ENCODE assay signal across 9 mouse cellular contexts in genomic region chr4:137795611-137796557, GRCm38 (mm10). TPM values are rescaled to one million over a fixed set of nuclear protein-coding genes. Genes with fewer than 3 reads are reported as not detected.
DNase-seq lines count a peak whose midpoint lies in the region; ATAC-seq and TF ChIP-seq lines count a peak whose summit lies in the region.
"Had no signal": no experiment of that assay in that cellular context is flagged by ENCODE, and none has a peak within 500 bp of the region (broad histone marks: within the 10 kb centered on the region; RNA-seq: fewer than 3 reads in every experiment).

Gene Alpl, minus strand, starts transcription at chr4:137796384.

- WGBS in forebrain, embryonic 11.5 days = under 1% methylated on average over 42 of the region's 78 CpGs
- WGBS in heart, postnatal 0 days = 2% methylated on average over 76 of the region's 78 CpGs
- 2% methylated on average over 68 of the region's 78 CpGs for WGBS in lung, embryonic 16.5 days

- peak within 1 kb of the TSS; percentile 91 for H3K4me2 ChIP-seq in forebrain, embryonic 11.5 days (ENCODE audit: low read depth, low read length, severe bottlenecking)
- peak within 1 kb of the TSS; percentile 64 for H3K4me2 ChIP-seq in heart, postnatal 0 days (ENCODE audit: low read depth, low read length)
- H3K4me2 ChIP-seq in lung, embryonic 16.5 days (ENCODE audit: low read depth, low read length) = peak within 1 kb of the TSS; percentile 79

- DNase-seq in ES-CJ7 (ENCODE audit: low read depth, low spot score) = peak; percentile 68
- DNase-seq in forebrain, embryonic 11.5 days (ENCODE audit: low spot score) = peak; percentile 90
- DNase-seq in heart, postnatal 0 days (ENCODE audit: low spot score) = no peak
- DNase-seq in kidney, postnatal 36 days = peak; percentile 80 to 92
- DNase-seq in right cerebral cortex, adult 18-20 months = peak; percentile 37
- peak; percentile 87 for DNase-seq in urinary bladder, postnatal 25 days (ENCODE audit: low spot score)

- ATAC-seq in forebrain, embryonic 11.5 days (replicated peaks; ENCODE audit: low FRiP score) = peak; percentile 69
- peak; percentile 81 for ATAC-seq in heart, postnatal 0 days (ENCODE audit: insufficient read depth, low read depth)
- ATAC-seq in lung, embryonic 16.5 days (ENCODE audit: low read depth) = peak; percentile 79

- no peaks in the 10 kb centered on the region for H3K9me3 ChIP-seq in forebrain, embryonic 11.5 days (ENCODE audit: control insufficient read depth, low read length)
- no peaks in the 10 kb centered on the region for H3K9me3 ChIP-seq in heart, postnatal 0 days (replicated peaks; ENCODE audit: control insufficient read depth, low read length)
- no peaks in the 10 kb centered on the region for H3K9me3 ChIP-seq in lung, embryonic 16.5 days (ENCODE audit: control insufficient read depth, low read length)

- H3K4me1 ChIP-seq in bone marrow macrophage, adult 2 months (ENCODE audit: control insufficient read depth, insufficient read depth, low read length) = no peaks in the 10 kb centered on the region
- H3K4me1 ChIP-seq in forebrain, embryonic 11.5 days (replicated peaks; ENCODE audit: control insufficient read depth, insufficient read depth, low read length) = peaks cover 21% of the 10 kb centered on the region
- peaks cover 15% of the 10 kb centered on the region; the same call in 1 of the 2 replicates for H3K4me1 ChIP-seq in heart, postnatal 0 days (ENCODE audit: control insufficient read depth, insufficient read depth)
- peaks cover 8% of the 10 kb centered on the region for H3K4me1 ChIP-seq in lung, embryonic 16.5 days (replicated peaks; ENCODE audit: control insufficient read depth, insufficient read depth, low read length)

- peaks cover 6% of the 10 kb centered on the region; the same call in 1 of the 2 replicates for H3K27me3 ChIP-seq in forebrain, embryonic 11.5 days (ENCODE audit: control insufficient read depth, insufficient read depth, low read length)
- peaks cover 46% of the 10 kb centered on the region for H3K27me3 ChIP-seq in heart, postnatal 0 days (ENCODE audit: control insufficient read depth, insufficient read depth, low read length)
- H3K27me3 ChIP-seq in lung, embryonic 16.5 days (ENCODE audit: control insufficient read depth, insufficient read depth, low read depth, low read length) = peaks cover 17% of the 10 kb centered on the region

- TF ChIP-seq EP300 in heart, postnatal 0 days (IDR thresholded peaks at IDR 0.05; ENCODE audit: low read depth) = no peak

- TF ChIP-seq CTCF in bone marrow macrophage, adult 2 months (IDR thresholded peaks at IDR 0.05; ENCODE audit: low read depth, low read length) = peak; percentile 35; the same call in 1 of the 2 replicates
- peak; percentile 56 for TF ChIP-seq CTCF in heart, postnatal 0 days (IDR thresholded peaks at IDR 0.05; ENCODE audit: low read depth)

- H3K4me3 ChIP-seq in bone marrow macrophage, adult 2 months (ENCODE audit: insufficient read depth, low read length) = 0 out of 2 replicates have a peak within 1 kb of the TSS, but pooled peaks have one; percentile 2
- H3K4me3 ChIP-seq in forebrain, embryonic 11.5 days (ENCODE audit: low read depth, low read length) = peak within 1 kb of the TSS; percentile 38
- peak within 1 kb of the TSS; percentile 37 for H3K4me3 ChIP-seq in heart, postnatal 0 days (ENCODE audit: low read depth, low read length)
- peak within 1 kb of the TSS; percentile 48 for H3K4me3 ChIP-seq in lung, embryonic 16.5 days (ENCODE audit: low read length)

- no peak within 1 kb of the TSS for H3K27ac ChIP-seq in bone marrow macrophage, adult 2 months (ENCODE audit: insufficient read depth, low read depth, low read length)
- no peak within 1 kb of the TSS for H3K27ac ChIP-seq in forebrain, embryonic 11.5 days (ENCODE audit: low read depth, low read length)
- no peak within 1 kb of the TSS for H3K27ac ChIP-seq in heart, postnatal 0 days (ENCODE audit: low read depth)
- H3K27ac ChIP-seq in lung, embryonic 16.5 days (ENCODE audit: low read length) = no peak within 1 kb of the TSS

- H3K9ac ChIP-seq in forebrain, embryonic 11.5 days (ENCODE audit: low read length) = peak within 1 kb of the TSS; percentile 53
- H3K9ac ChIP-seq in heart, postnatal 0 days (replicated peaks; ENCODE audit: low read depth, low read length) = no peak within 1 kb of the TSS
- H3K9ac ChIP-seq in lung, embryonic 16.5 days (ENCODE audit: low read length) = peak within 1 kb of the TSS; percentile 51

- no peak for TF ChIP-seq POLR2A in bone marrow macrophage, adult 2 months (IDR thresholded peaks at IDR 0.05; ENCODE audit: borderline replicate concordance, low read depth, low read length)

- no peaks in the 10 kb centered on the region for H3K36me3 ChIP-seq in forebrain, embryonic 11.5 days (ENCODE audit: control insufficient read depth, insufficient read depth, low read length)
- H3K36me3 ChIP-seq in heart, postnatal 0 days (replicated peaks; ENCODE audit: control insufficient read depth, insufficient read depth, low read length) = no peaks in the 10 kb centered on the region
- H3K36me3 ChIP-seq in lung, embryonic 16.5 days (ENCODE audit: control insufficient read depth, insufficient read depth, low read length) = no peaks in the 10 kb centered on the region

RNA-seq across cellular contexts. Expression of gene Alpl, which starts in this region (rescaled TPM):
- 0.21 TPM in 1 of 2 replicates, not detected in the other for polyA plus RNA-seq in bone marrow macrophage, adult 2 months (2012; ENCODE audit: insufficient read depth, insufficient read length, missing spikeins)
- 16.1 and 18.1 TPM in 2 replicates for polyA plus RNA-seq in forebrain, embryonic 11.5 days (2014; fragmentation: Nextera tagmentation; extraction: Ambion mirVana)
- 1.9 and 2.4 TPM in 2 replicates for total RNA-seq in heart, postnatal 0 days (2014; rRNA removed; ENCODE audit: low replicate concordance)
- polyA plus RNA-seq in heart, postnatal 0 days (2015; fragmentation: Nextera tagmentation; extraction: Ambion mirVana) = 2.2 and 2.3 TPM in 2 replicates
- 4.4 and 9.4 TPM in 2 replicates for polyA plus RNA-seq in lung, embryonic 16.5 days (2015; fragmentation: Nextera tagmentation; extraction: Ambion mirVana)
- total RNA-seq: hematopoietic stem cell, adult 5-6 weeks had no signal
